Mouse (Mus musculus) spleen, adult 2 months (tissue): ENCODE measurements at regions not wholly inside any gene's neighbourhood (a gene's known extent, or its start where the extent isn't known, plus 50 kb on each side); places are given as distances from the start of the nearest gene placed in this dataset.

Experiments
- CTCF ChIP-seq: fragments of 200-500 bp; IDR thresholded peaks from 2 replicates; pipeline ENCODE4 v1.5.1; 2011; ENCODE audit warnings: mild to moderate bottlenecking, inconsistent platforms; ENCODE audit not compliant: insufficient read depth, insufficient read length, insufficient replicate concordance; ENCODE audit errors: extremely low read depth
- POLR2A ChIP-seq: fragments of 200-500 bp; IDR thresholded peaks from 2 replicates; pipeline ENCODE4 v1.6.1; 2011; ENCODE audit warnings: low read depth, low read length, inconsistent platforms

DNA sequence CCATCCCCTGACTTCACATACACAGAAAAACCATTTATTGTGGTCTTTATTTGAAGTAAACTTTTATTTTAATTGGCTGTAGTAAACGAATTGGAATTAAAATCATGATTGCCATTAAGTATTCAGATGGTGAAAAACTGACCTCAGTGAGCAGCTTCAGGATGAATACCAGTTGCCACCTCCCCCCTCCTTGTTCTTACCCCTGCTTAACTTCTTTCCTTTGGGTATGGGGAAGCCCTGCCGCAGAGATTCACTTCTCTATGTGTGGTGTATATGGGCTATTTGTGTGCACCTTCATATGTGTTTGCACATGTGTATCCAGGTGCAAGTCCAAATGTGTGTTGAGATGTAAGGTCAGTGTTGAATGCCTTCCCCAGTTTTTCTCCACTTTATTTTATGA is 218.2 kb downstream of the Hs3st1 start:
- TF ChIP-seq POLR2A (no peak), CTCF (no peak)
